Mouse (Mus musculus): Measurements from ENCODE around the gene Sirpa. TPM values are rescaled to one million over a fixed set of nuclear protein-coding genes. Genes with fewer than 3 reads are reported as not detected.
A peak's percentile ranks its signal among the peaks of the same experiment; 100 is the strongest.

Sirpa gene
- polyA plus RNA-seq, 1 experiment from 2014 or later, result 18.4 TPM

- Histone ChIP-seq H3K27ac (ENCODE audit: low read depth, low read length) (no peak overlapping the region), H3K9ac (ENCODE audit: low read depth, low read length) (no peak overlapping the region)
- DNase-seq (ENCODE audit: low spot score), result peak; percentile 23
Observed at GRCm38 (mm10) chr2:129624246-129624918, 31.7 kb downstream of the Sirpa start.

GRCm38 (mm10) chr2:129624956-129625355 is 32.3 kb downstream of the Sirpa start:
- no peaks in the 10 kb centered on the region for H3K36me3 ChIP-seq (ENCODE audit: control insufficient read depth, insufficient read depth, low read length)
- no peak overlapping the region for H3K4me2 ChIP-seq (replicated peaks; ENCODE audit: low read depth, low read length)
- H3K27me3 ChIP-seq (ENCODE audit: control insufficient read depth, insufficient read depth, low read length), result no peaks in the 10 kb centered on the region
- ATAC-seq (ENCODE audit: low FRiP score) (no peak), DNase-seq (ENCODE audit: low spot score) (no peak)
- no peak overlapping the region for H3K4me3 ChIP-seq (ENCODE audit: low read depth, low read length)
- no peak overlapping the region for H3K27ac ChIP-seq (ENCODE audit: low read depth, low read length)
- H3K9me3 ChIP-seq (ENCODE audit: control insufficient read depth, low read length), result no peaks in the 10 kb centered on the region
- no peak overlapping the region for H3K9ac ChIP-seq (ENCODE audit: low read depth, low read length)
- H3K4me1 ChIP-seq (replicated peaks; ENCODE audit: control insufficient read depth, insufficient read depth, low read length), result no peaks in the 10 kb centered on the region; the same call in 1 of the 2 replicates
- 76% methylated on average over 6 of the region's 6 CpGs for WGBS

More at GRCm38 (mm10) chr2:129624246-129624918, 31.7 kb downstream of the Sirpa start:
- H3K4me1 ChIP-seq (replicated peaks; ENCODE audit: control insufficient read depth, insufficient read depth, low read length), result no peaks in the 10 kb centered on the region; the same call in 1 of the 2 replicates
- 62% methylated on average over 13 of the region's 13 CpGs for WGBS
- H3K36me3 ChIP-seq (ENCODE audit: control insufficient read depth, insufficient read depth, low read length), result no peaks in the 10 kb centered on the region
- H3K4me2 ChIP-seq (replicated peaks; ENCODE audit: low read depth, low read length), result no peak overlapping the region
- H3K27me3 ChIP-seq (ENCODE audit: control insufficient read depth, insufficient read depth, low read length), result no peaks in the 10 kb centered on the region
- no peaks in the 10 kb centered on the region for H3K9me3 ChIP-seq (ENCODE audit: control insufficient read depth, low read length)
- no peak; the same call in 1 of the 2 replicates for ATAC-seq (ENCODE audit: low FRiP score)
- no peak overlapping the region for H3K4me3 ChIP-seq (ENCODE audit: low read depth, low read length)

DNA sequence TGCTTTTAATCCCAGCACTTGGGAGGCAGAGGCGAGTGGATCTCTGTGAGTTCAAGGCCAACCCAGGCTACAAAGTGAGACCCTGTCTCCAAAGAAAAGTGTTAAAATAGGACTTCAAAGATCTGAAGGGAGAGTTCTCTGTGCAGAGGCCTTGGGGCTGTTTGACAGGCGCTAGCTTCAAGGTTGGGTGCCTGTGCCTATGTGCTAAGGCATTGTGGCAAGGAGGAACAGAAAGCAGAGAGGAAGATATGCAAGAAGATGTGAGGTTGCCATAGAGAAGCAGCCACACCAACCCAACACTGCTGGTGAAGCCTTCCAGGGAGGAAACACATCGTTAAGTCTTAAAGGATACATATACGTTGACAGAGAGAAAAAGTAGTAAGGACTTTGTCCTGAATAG is 33.2 kb downstream of the Sirpa start:
- no peak for DNase-seq (ENCODE audit: low spot score)
- 77% methylated on average over 4 of the region's 4 CpGs for WGBS

GRCm38 (mm10) chr2:129626621-129627061 is 34.0 kb downstream of the Sirpa start:
- Histone ChIP-seq H3K36me3 (ENCODE audit: control insufficient read depth, insufficient read depth, low read length) (no peaks in the 10 kb centered on the region), H3K9me3 (ENCODE audit: control insufficient read depth, low read length) (no peaks in the 10 kb centered on the region), H3K27me3 (ENCODE audit: control insufficient read depth, insufficient read depth, low read length) (no peaks in the 10 kb centered on the region), H3K4me2 (replicated peaks; ENCODE audit: low read depth, low read length) (no peak overlapping the region), H3K4me3 (ENCODE audit: low read depth, low read length) (no peak overlapping the region), H3K9ac (ENCODE audit: low read depth, low read length) (no peak overlapping the region), H3K27ac (ENCODE audit: low read depth, low read length) (no peak overlapping the region), H3K4me1 (replicated peaks; ENCODE audit: control insufficient read depth, insufficient read depth, low read length) (no peaks in the 10 kb centered on the region; the same call in 1 of the 2 replicates)
- ATAC-seq (ENCODE audit: low FRiP score) (no peak), DNase-seq (ENCODE audit: low spot score) (no peak)
- 87% methylated on average over 4 of the region's 4 CpGs for whole genome bisulfite sequencing

More for the DNA sequence above, 33.2 kb downstream of the Sirpa start:
- Histone ChIP-seq H3K4me3 (ENCODE audit: low read depth, low read length) (no peak overlapping the region), H3K9ac (ENCODE audit: low read depth, low read length) (no peak overlapping the region), H3K27ac (ENCODE audit: low read depth, low read length) (no peak overlapping the region), H3K4me1 (replicated peaks; ENCODE audit: control insufficient read depth, insufficient read depth, low read length) (no peaks in the 10 kb centered on the region; the same call in 1 of the 2 replicates), H3K4me2 (replicated peaks; ENCODE audit: low read depth, low read length) (no peak overlapping the region), H3K36me3 (ENCODE audit: control insufficient read depth, insufficient read depth, low read length) (no peaks in the 10 kb centered on the region), H3K9me3 (ENCODE audit: control insufficient read depth, low read length) (no peaks in the 10 kb centered on the region), H3K27me3 (ENCODE audit: control insufficient read depth, insufficient read depth, low read length) (no peaks in the 10 kb centered on the region)
- no peak for ATAC-seq (ENCODE audit: low FRiP score)

GRCm38 (mm10) chr2:129627133-129627532 is 34.5 kb downstream of the Sirpa start:
- Histone ChIP-seq H3K27ac (ENCODE audit: low read depth, low read length) (no peak overlapping the region), H3K4me1 (replicated peaks; ENCODE audit: control insufficient read depth, insufficient read depth, low read length) (no peaks in the 10 kb centered on the region; the same call in 1 of the 2 replicates), H3K4me3 (ENCODE audit: low read depth, low read length) (no peak overlapping the region), H3K27me3 (ENCODE audit: control insufficient read depth, insufficient read depth, low read length) (no peaks in the 10 kb centered on the region), H3K9me3 (ENCODE audit: control insufficient read depth, low read length) (no peaks in the 10 kb centered on the region), H3K9ac (ENCODE audit: low read depth, low read length) (no peak overlapping the region), H3K36me3 (ENCODE audit: control insufficient read depth, insufficient read depth, low read length) (no peaks in the 10 kb centered on the region), H3K4me2 (replicated peaks; ENCODE audit: low read depth, low read length) (no peak overlapping the region)
- WGBS, result 90% methylated on average over 5 of the region's 5 CpGs
- ATAC-seq (ENCODE audit: low FRiP score), result no peak
- DNase-seq (ENCODE audit: low spot score), result no peak

- Histone ChIP-seq H3K4me1 (replicated peaks; ENCODE audit: control insufficient read depth, insufficient read depth, low read length) (no peaks in the 10 kb centered on the region; the same call in 1 of the 2 replicates), H3K27ac (ENCODE audit: low read depth, low read length) (no peak overlapping the region), H3K4me3 (ENCODE audit: low read depth, low read length) (no peak overlapping the region), H3K36me3 (ENCODE audit: control insufficient read depth, insufficient read depth, low read length) (no peaks in the 10 kb centered on the region), H3K9ac (ENCODE audit: low read depth, low read length) (no peak overlapping the region), H3K9me3 (ENCODE audit: control insufficient read depth, low read length) (no peaks in the 10 kb centered on the region), H3K27me3 (ENCODE audit: control insufficient read depth, insufficient read depth, low read length) (no peaks in the 10 kb centered on the region), H3K4me2 (replicated peaks; ENCODE audit: low read depth, low read length) (no peak overlapping the region)
- WGBS, result 89% methylated on average over 13 of the region's 13 CpGs
- ATAC-seq (ENCODE audit: low FRiP score) (no peak), DNase-seq (ENCODE audit: low spot score) (no peak)
Observed at GRCm38 (mm10) chr2:129627811-129628210, 35.2 kb downstream of the Sirpa start.

- 87% methylated on average over 6 of the region's 6 CpGs for WGBS
- DNase-seq (ENCODE audit: low spot score) (no peak), ATAC-seq (ENCODE audit: low FRiP score) (no peak)
- Histone ChIP-seq H3K4me2 (replicated peaks; ENCODE audit: low read depth, low read length) (no peak overlapping the region), H3K9me3 (ENCODE audit: control insufficient read depth, low read length) (no peaks in the 10 kb centered on the region), H3K9ac (ENCODE audit: low read depth, low read length) (no peak overlapping the region), H3K36me3 (ENCODE audit: control insufficient read depth, insufficient read depth, low read length) (no peaks in the 10 kb centered on the region), H3K4me1 (replicated peaks; ENCODE audit: control insufficient read depth, insufficient read depth, low read length) (no peaks in the 10 kb centered on the region; the same call in 1 of the 2 replicates), H3K4me3 (ENCODE audit: low read depth, low read length) (no peak overlapping the region), H3K27ac (ENCODE audit: low read depth, low read length) (no peak overlapping the region), H3K27me3 (ENCODE audit: control insufficient read depth, insufficient read depth, low read length) (no peaks in the 10 kb centered on the region)
Observed at GRCm38 (mm10) chr2:129628456-129629185, 36.0 kb downstream of the Sirpa start.

DNA sequence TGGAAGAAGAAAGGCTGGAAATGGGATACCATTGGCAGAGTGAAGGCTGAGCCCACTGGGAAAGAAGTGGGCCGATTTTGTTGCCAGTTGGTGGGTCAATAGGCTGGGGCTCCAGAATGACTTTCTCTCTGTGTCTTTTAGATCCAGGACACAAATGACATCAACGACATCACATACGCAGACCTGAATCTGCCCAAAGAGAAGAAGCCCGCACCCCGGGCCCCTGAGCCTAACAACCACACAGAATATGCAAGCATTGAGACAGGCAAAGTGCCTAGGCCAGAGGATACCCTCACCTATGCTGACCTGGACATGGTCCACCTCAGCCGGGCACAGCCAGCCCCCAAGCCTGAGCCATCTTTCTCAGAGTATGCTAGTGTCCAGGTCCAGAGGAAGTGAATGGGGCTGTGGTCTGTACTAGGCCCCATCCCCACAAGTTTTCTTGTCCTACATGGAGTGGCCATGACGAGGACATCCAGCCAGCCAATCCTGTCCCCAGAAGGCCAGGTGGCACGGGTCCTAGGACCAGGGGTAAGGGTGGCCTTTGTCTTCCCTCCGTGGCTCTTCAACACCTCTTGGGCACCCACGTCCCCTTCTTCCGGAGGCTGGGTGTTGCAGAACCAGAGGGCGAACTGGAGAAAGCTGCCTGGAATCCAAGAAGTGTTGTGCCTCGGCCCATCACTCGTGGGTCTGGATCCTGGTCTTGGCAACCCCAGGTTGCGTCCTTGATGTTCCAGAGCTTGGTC is 37.3 kb downstream of the Sirpa start:
- Histone ChIP-seq H3K9me3 (ENCODE audit: control insufficient read depth, low read length) (no peaks in the 10 kb centered on the region), H3K27me3 (ENCODE audit: control insufficient read depth, insufficient read depth, low read length) (no peaks in the 10 kb centered on the region), H3K4me1 (replicated peaks; ENCODE audit: control insufficient read depth, insufficient read depth, low read length) (no peaks in the 10 kb centered on the region), H3K27ac (ENCODE audit: low read depth, low read length) (no peak overlapping the region), H3K4me3 (ENCODE audit: low read depth, low read length) (no peak overlapping the region), H3K4me2 (replicated peaks; ENCODE audit: low read depth, low read length) (no peak overlapping the region), H3K9ac (ENCODE audit: low read depth, low read length) (no peak overlapping the region), H3K36me3 (ENCODE audit: control insufficient read depth, insufficient read depth, low read length) (no peaks in the 10 kb centered on the region)
- WGBS, result 95% methylated on average over 15 of the region's 15 CpGs
- ATAC-seq (ENCODE audit: low FRiP score), result no peak
- DNase-seq (ENCODE audit: low spot score), result no peak

Measured in hindbrain, embryonic 11.5 days (tissue).